Mouse (Mus musculus): Measurements from ENCODE around the gene Rnf223. TPM values are rescaled to one million over a fixed set of nuclear protein-coding genes. Genes with fewer than 3 reads are reported as not detected.
"Not testable (repeated sequence)": the region's sequence is repeated elsewhere in the genome, so short reads cannot be mapped to it uniquely, and the experiment has no call there.

Rnf223 gene
- polyA plus RNA-seq, 2 experiments from 2014 or later, result not detected

GRCm38 (mm10) chr4:156130940-156131339 is 627 bp downstream of the Rnf223 start:
- no peak for ATAC-seq

- no peak for ATAC-seq
These were observed 3.0 kb downstream of the Rnf223 start for GRCm38 (mm10) chr4:156133334-156133733.

GRCm38 (mm10) chr4:156133943-156134605 is 3.8 kb downstream of the Rnf223 start:
- no peak for ATAC-seq

- ATAC-seq, result no peak
These were observed 4.8 kb downstream of the Rnf223 start for GRCm38 (mm10) chr4:156135112-156135511.

GRCm38 (mm10) chr4:156135801-156136200 is 5.5 kb downstream of the Rnf223 start:
- no peak for ATAC-seq

GRCm38 (mm10) chr4:156136285-156137100 is 6.2 kb downstream of the Rnf223 start:
- no peak for ATAC-seq

GRCm38 (mm10) chr4:156150887-156151286 is 20.6 kb downstream of the Rnf223 start:
- not testable (repeated sequence) for ATAC-seq

- ATAC-seq, result no peak
These were observed 24.5 kb downstream of the Rnf223 start for GRCm38 (mm10) chr4:156154771-156155170.

- ATAC-seq, result no peak
These were observed 36.2 kb downstream of the Rnf223 start for GRCm38 (mm10) chr4:156166477-156166876.

GRCm38 (mm10) chr4:156168611-156169010 is 38.3 kb downstream of the Rnf223 start:
- no peak for ATAC-seq

GRCm38 (mm10) chr4:156169129-156169528 is 38.8 kb downstream of the Rnf223 start:
- ATAC-seq, result no peak

- no peak for ATAC-seq
These were observed 41.5 kb downstream of the Rnf223 start for GRCm38 (mm10) chr4:156171828-156172227.

GRCm38 (mm10) chr4:156177630-156178029 is 47.3 kb downstream of the Rnf223 start:
- no peak for ATAC-seq

Other genes with a start within 250 kb of the Rnf223 start
- gene Pusl1, start 238.7 kb upstream of the Rnf223 start, polyA plus RNA-seq (2017; shearing (Covaris generic)), result 10 to 100 TPM; 22.1 to 27.6 TPM
- gene Acap3, start 238.7 kb upstream of the Rnf223 start, polyA plus RNA-seq (2017; shearing (Covaris generic)), result 1 to 10 TPM; 3.2 to 4.1 TPM
- gene Ube2j2, start 186.7 kb upstream of the Rnf223 start, polyA plus RNA-seq (2017; shearing (Covaris generic)), result 10 to 100 TPM; 21.6 to 29.7 TPM
- 1 to 10 TPM; 7.6 TPM for gene C1qtnf12, start 168.2 kb upstream of the Rnf223 start, polyA plus RNA-seq (2017; shearing (Covaris generic))
- 1 to 10 TPM in 1 of 2 experiments, under 1 TPM in 1; 0.92 to 1.3 TPM for gene B3galt6, start 137.9 kb upstream of the Rnf223 start, polyA plus RNA-seq (2017; shearing (Covaris generic))
- gene Sdf4, start 137.6 kb upstream of the Rnf223 start, polyA plus RNA-seq (2017; shearing (Covaris generic)), result 100 to 1,000 TPM; 528 to 589 TPM
- gene Tnfrsf4, start 116.7 kb upstream of the Rnf223 start, polyA plus RNA-seq (2017; shearing (Covaris generic)), result 1,000 to 10,000 TPM; 1,065 to 1,393 TPM
- gene Tnfrsf18, start 104.3 kb upstream of the Rnf223 start, polyA plus RNA-seq (2017; shearing (Covaris generic)), result 100 to 1,000 TPM; 745 to 823 TPM
- under 1 TPM; 0.35 to 0.81 TPM for gene Ttll10, start 71.1 kb upstream of the Rnf223 start, polyA plus RNA-seq (2017; shearing (Covaris generic))
- 10 to 100 TPM; 17.4 to 29.4 TPM for gene 9430015G10Rik, start 20.5 kb upstream of the Rnf223 start, polyA plus RNA-seq (2017; shearing (Covaris generic))
- 1 to 10 TPM; 3.6 to 3.9 TPM for gene Agrn, start 67.0 kb downstream of the Rnf223 start, polyA plus RNA-seq (2017; shearing (Covaris generic))
- 10 to 100 TPM; 49.3 to 70.2 TPM for gene Isg15, start 70.3 kb downstream of the Rnf223 start, polyA plus RNA-seq (2017; shearing (Covaris generic))
- gene AW011738, start 72.8 kb downstream of the Rnf223 start, polyA plus RNA-seq (2017; shearing (Covaris generic)), result 10 to 100 TPM in 1 of 2 experiments, 1 to 10 TPM in 1; 8.0 to 10.5 TPM
- 1 to 10 TPM in 1 of 2 experiments, under 1 TPM in 1; 0.86 to 1.4 TPM for gene Perm1, start 85.4 kb downstream of the Rnf223 start, polyA plus RNA-seq (2017; shearing (Covaris generic))
- gene Plekhn1, start 104.3 kb downstream of the Rnf223 start, polyA plus RNA-seq (2017; shearing (Covaris generic)), result 1 to 10 TPM; 8.3 to 9.0 TPM
- gene Noc2l, start 105.5 kb downstream of the Rnf223 start, polyA plus RNA-seq (2017; shearing (Covaris generic)), result 10 to 100 TPM; 12.6 to 16.9 TPM
- 1 to 10 TPM; 2.4 to 4.1 TPM for gene Samd11, start 125.1 kb downstream of the Rnf223 start, polyA plus RNA-seq (2017; shearing (Covaris generic))
- gene Vmn2r-ps159, start 200.6 kb downstream of the Rnf223 start, polyA plus RNA-seq (2017; shearing (Covaris generic)), result not detected

Data from CD4-positive, CD25-positive, alpha-beta regulatory T cell, adult 4 months (primary cell).